Mouse (Mus musculus) mesoderm, embryonic 11.5 days (tissue): ENCODE measurements around the gene Vmn1r72.
"Not testable (repeated sequence)": the region's sequence is repeated elsewhere in the genome, so short reads cannot be mapped to it uniquely, and the experiment has no call there.

Source experiments
- DNase-seq: peaks from one replicate; pipeline ENCODE4 v3.0.0-alpha.2; 2012; ENCODE audit warnings: low read depth, low spot score

Vmn1r72 gene

GRCm38 (mm10) chr7:11680047-11680446 is at the start of gene Vmn1r72:
Gene Vmn1r72 (minus strand): TSS chr7:11680147.
- not testable (repeated sequence) for DNase-seq

GRCm38 (mm10) chr7:11617082-11617481 is 62.9 kb downstream of the Vmn1r72 start:
- DNase-seq: peak; percentile 62
